Mouse (Mus musculus): ENCODE data around the gene Ccdc63. TPM values are rescaled to one million over a fixed set of nuclear protein-coding genes. Genes with fewer than 3 reads are reported as not detected.
"Not testable (repeated sequence)": the region's sequence is repeated elsewhere in the genome, so short reads cannot be mapped to it uniquely, and the experiment has no call there.

The Ccdc63 gene
- polyA plus RNA-seq, 1 experiment = 0.18 TPM

DNA sequence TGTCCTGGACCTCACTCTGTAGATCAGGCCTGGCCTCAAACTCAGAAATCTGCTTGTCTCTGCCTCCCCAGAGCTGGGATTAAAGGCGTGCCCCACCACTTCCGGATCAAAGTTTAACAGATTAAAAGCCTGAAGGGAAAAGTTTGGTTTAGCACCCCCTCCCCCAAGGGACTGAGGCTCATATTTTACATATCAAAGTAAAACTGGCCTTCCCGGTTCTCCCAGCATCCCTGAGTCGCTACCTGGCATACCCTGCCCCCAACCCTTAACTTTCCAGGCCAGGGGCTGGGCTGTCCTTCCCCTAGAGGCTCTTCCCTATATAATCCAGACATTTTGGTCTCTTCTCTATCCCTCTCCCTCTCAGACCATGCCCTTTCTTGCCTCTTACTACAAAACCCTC, 8.6 kb upstream of the Ccdc63 start:
- no peak for DNase-seq (ENCODE audit: low spot score)

- no peak for DNase-seq (ENCODE audit: low spot score)
These were observed 7.5 kb upstream of the Ccdc63 start for GRCm38 (mm10) chr5:122148107-122148506.

GRCm38 (mm10) chr5:122146609-122147008, 6.0 kb upstream of the Ccdc63 start:
- no peak for DNase-seq (ENCODE audit: low spot score)

- no peak for DNase-seq (ENCODE audit: low spot score)
These were observed 5.5 kb upstream of the Ccdc63 start for GRCm38 (mm10) chr5:122146056-122146580.

- peak; percentile 43 for DNase-seq (ENCODE audit: low spot score)
These were observed 4.9 kb upstream of the Ccdc63 start for GRCm38 (mm10) chr5:122145381-122146055.

- no peak for DNase-seq (ENCODE audit: low spot score)
These were observed 4.2 kb upstream of the Ccdc63 start for GRCm38 (mm10) chr5:122144825-122145224.

GRCm38 (mm10) chr5:122143543-122143942, 2.9 kb upstream of the Ccdc63 start:
- DNase-seq (ENCODE audit: low spot score) = no peak

GRCm38 (mm10) chr5:122142230-122142992, 1.8 kb upstream of the Ccdc63 start:
- no peak for DNase-seq (ENCODE audit: low spot score)

DNA sequence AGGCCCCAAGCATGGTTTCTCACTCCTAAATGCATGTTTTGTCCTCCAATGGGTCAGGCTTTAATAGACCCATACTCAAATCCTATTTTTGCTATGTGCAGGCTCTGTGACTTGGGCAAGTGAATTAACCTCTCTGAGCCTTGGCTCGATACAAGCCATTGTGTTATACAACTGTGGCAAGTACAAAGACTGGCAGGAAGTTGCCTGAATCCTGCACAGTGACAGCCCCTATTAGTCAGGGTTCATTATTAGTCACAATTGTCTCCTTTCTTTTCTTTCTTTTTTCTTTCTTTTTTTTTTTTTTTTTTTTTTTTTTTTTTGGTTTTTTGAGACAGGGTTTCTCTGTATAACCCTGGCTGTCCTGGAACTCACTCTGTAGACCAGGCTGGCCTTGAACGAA, 852 bp downstream of the Ccdc63 start:
- not testable (repeated sequence) for DNase-seq (ENCODE audit: low spot score)

GRCm38 (mm10) chr5:122138856-122139255, 1.8 kb downstream of the Ccdc63 start:
- no peak for DNase-seq (ENCODE audit: low spot score)

- no peak for DNase-seq (ENCODE audit: low spot score)
These were observed 3.9 kb downstream of the Ccdc63 start for GRCm38 (mm10) chr5:122136508-122137408.

DNA sequence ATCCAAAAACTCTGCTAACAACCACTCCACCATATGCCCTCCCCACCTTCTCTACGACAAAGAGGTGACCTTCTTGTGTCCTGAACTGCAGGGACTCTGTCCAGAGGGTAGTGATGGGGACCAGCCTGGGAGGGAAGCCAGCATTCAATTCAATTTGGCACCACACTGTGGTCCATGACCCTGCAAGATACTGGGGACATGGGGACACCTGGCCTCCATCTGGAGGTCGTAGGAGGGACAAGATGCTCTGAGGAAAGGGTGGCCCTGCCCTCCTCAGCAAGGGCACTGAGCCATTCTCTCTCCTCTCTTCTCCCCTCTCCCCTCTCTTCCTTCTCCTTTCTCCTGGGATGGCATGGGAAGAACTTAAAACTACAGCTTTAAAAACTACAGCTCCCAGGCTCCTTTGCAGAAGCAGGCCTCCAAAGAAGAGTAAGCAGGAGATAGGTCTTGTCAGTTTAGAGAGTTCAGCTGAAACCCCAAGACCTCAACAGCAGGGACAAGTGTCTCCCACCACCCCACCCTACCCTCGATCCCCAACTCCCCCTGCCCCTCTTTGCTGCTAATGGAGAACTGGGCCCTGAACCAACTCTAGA, 5.2 kb downstream of the Ccdc63 start:
- DNase-seq (ENCODE audit: low spot score) = no peak

DNA sequence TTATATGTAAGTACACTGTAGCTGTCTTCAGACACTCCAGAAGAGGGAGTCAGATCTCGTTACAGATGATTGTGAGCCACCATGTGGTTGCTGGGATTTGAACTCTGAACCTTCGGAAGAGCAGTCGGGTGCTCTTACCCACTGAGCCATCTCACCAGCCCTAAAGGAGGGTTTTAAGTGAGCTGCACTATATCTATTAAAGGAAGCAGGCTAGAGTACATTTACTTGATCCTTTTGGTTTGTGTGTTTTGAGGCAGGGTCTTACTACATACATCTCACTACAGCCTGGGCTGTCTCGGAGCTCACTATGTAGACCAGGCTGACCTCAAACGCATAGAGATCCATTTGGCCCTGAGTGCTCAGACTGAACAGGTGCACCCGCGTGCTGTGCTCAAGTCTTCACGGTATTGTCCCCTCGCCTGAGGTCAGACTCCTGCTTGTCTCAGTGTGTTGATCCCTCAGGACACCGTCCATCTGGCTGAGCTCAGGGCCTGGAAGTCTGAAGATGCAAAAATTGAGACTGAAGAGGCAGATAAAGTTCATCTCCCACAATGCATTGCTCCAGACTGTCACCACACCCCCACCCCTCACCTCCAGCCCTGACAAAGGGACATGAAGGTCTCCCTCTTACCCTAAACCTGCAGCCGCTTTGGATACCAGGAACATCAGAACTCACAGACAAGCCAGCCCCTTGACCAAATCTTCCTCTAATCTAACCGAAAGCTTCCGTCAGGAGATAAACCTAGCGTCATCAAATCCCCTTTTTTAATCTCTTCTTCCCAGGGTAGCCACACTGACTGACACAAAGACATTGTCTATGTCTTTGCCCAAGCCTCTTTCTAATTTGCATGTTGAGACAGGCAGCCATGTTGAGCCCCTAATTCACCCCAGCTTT, 6.0 kb downstream of the Ccdc63 start:
- no peak for DNase-seq (ENCODE audit: low spot score)

- DNase-seq (ENCODE audit: low spot score) = no peak
These were observed 7.6 kb downstream of the Ccdc63 start for GRCm38 (mm10) chr5:122133050-122133389.

DNA sequence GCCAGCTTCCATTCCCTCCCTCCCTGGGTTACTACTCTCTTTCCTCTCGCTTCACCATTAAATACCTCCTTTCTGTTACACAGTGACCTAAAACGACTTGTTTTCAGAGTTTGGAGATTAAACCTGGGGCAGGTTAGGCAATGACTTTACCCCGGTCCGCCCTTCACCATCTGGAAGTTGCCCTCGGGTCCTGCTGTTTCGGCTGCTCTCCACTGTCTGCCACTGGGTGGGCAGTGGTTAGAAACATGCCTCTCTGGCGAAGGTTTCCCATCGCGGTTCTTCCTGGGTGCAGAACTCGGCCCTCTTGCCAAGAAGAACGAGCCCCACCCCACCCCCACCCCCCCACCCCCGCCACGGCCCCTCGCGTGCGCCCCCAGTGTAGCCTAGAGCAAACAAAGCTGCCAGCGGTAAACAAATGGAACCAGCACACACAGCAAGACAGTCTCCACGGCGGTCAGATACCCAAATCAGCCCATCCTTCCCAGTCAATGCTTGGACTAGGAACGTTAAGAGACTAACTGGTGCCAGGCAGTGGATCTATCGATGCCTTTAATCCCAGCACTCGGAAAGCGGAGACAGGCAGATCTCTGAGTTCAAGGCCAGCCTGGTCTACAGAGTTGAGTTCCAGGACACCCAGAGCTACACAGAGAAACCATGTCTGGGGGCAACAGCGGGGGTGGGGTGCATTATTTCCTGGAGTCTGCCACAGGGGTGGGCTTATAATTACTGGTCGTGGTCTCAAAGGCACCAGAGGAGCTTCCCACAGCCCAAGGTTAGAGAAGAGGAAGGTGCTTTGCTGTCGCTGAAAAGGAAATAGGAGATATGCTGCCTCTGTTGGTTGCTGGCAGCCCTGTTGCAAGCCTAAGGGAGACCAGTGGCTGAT, 8.2 kb downstream of the Ccdc63 start:
- DNase-seq (ENCODE audit: low spot score) = no peak

DNA sequence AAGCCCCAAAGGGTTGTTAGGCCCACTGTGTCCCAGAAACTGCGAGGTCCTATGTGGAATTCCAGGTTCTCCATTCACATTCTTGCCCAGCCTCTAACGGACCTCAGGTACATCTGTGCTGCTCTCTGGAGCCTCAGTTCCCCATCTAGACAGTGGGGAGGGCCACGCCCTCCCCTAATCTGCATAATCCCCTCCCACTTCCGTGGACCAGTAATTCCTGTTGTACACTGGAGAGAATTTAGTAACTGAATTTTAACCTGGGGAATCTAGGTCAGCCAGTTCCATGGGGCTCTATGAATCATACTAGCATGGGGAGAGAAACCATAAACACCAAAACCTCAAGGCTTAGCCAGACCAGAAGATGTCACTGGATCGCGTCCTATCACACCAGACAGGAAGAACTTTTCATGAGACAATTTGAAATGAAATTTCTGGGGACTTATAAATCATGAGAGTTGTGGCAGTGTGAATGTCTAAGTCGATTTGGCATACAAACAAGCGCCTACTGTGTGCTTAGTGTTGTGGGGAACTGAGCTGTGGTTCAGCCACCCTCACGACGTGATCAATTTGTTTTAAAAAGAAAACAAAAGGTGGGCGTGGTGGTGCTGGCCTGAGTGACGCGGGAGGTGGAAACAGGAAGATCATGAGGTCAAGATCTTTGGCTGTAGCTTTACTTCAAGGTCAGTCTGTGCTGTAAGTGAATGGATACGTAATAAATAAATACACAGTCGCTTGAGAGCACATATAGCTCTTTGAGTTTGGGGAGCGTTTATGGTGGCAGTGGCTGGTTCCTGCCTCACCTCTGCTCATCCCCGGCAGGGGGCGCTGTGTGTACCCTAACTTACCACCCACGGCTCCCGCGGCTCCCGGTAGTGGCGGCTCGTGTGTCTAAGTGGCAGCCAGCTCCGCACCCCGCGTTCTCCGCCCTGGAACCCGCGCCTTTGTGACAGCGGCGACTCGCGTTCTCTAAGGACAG, 9.3 kb downstream of the Ccdc63 start:
- peak; percentile 83 for DNase-seq (ENCODE audit: low spot score)

DNA sequence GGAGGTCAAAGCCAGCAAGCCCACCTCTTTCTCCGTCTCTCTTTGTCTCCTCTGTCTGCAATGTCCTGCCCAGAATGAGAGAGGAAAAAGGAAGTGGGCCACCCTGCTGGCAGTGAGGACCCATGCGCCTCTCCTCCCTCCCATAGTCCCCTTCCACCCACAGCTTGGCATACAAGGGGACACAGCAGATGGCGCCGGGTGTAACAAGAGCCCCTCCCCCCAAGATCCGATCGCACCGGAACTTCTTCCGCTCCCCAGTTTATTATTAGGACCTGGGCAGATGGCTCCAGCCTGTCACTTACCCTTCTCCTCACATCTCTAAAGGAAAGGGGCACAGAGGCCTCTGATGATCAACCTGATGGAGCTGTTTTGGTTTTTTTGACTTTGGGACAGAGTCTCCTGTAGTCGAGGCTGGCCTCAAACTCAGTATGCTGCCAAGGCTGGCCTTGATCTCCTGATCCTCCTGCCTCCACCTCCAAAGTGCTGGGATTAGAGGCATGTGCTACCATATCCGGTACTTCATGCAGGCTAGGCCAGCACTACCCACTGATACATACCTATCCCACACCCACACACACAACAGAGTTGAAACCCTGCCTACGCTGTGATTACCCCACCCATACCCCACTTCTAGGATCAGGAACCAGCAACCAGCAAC, 10.2 kb downstream of the Ccdc63 start:
- DNase-seq (ENCODE audit: low spot score) = no peak

- DNase-seq (ENCODE audit: low spot score) = no peak
These were observed 11.5 kb downstream of the Ccdc63 start for GRCm38 (mm10) chr5:122129068-122129655.

Data from urinary bladder, adult 2 months (tissue).